Mouse (Mus musculus): ENCODE data around the gene Zbtb4. TPM values are rescaled to one million over a fixed set of nuclear protein-coding genes. Genes with fewer than 3 reads are reported as not detected.

The Zbtb4 gene
- total and polyA plus RNA-seq, 3 experiments, result 2.4 to 2.7 TPM; not detected in 1

DNA sequence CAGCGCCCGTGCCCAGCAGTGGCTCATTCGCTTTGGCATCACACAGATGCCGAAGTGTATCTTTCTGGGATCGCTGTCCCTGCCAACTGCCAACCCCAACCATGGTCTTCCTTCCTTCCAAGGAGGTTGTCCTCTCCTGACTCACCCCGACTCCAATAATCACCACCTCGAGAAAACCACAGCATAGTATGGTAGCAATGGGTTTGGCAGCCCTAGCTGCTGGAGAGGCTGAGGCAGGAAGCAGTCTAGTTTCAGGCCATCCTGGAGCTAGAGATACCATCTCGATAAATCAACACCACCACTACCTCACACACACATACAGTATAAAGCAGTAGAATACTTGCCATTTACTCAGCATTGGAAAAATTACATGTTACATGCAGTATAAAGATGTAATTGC, 53.2 kb downstream of the Zbtb4 start:
- TF ChIP-seq ELF1 (IDR thresholded peaks at IDR 0.05; ENCODE audit: low read depth, low read length), result no peak
- no peak for TF ChIP-seq MEF2A (IDR thresholded peaks at IDR 0.05; ENCODE audit: extremely low read depth, insufficient replicate concordance, low read depth, low read length, poor library complexity, severe bottlenecking)
- TF ChIP-seq GATA1 (IDR thresholded peaks at IDR 0.05; ENCODE audit: low read depth, low read length), result no peak
- TF ChIP-seq MAFK (IDR thresholded peaks at IDR 0.05; ENCODE audit: borderline replicate concordance, low read depth, low read length), result no peak
- TF ChIP-seq JUND (IDR thresholded peaks at IDR 0.05; ENCODE audit: low read depth, low read length), result no peak
- TF ChIP-seq BHLHE40 (IDR thresholded peaks at IDR 0.05; ENCODE audit: borderline replicate concordance, low read depth, low read length), result no peak
- no peak for TF ChIP-seq EP300 (IDR thresholded peaks at IDR 0.05; ENCODE audit: low read depth in 1 of 2, low read length in 2 of 2)
- no peak for TF ChIP-seq MAX (IDR thresholded peaks at IDR 0.05; ENCODE audit: low read length)
- TF ChIP-seq CHD2 (IDR thresholded peaks at IDR 0.05; ENCODE audit: low read length), result no peak
- no peak for TF ChIP-seq MYB (IDR thresholded peaks at IDR 0.05; ENCODE audit: low read depth, low read length)
- TF ChIP-seq NELFE (IDR thresholded peaks at IDR 0.05; ENCODE audit: low read depth, low read length), result no peak
- no peak for TF ChIP-seq ZMIZ1 (IDR thresholded peaks at IDR 0.05; ENCODE audit: low read depth, low read length)
- Histone ChIP-seq H3K4me1 (ENCODE audit: control insufficient read depth in 1 of 2, insufficient read depth in 2 of 2, low read length in 2 of 2) (no peaks in the 10 kb centered on the region), H3K4me3 (ENCODE audit: control insufficient read depth in 1 of 2, insufficient read depth in 1 of 2, low read depth in 2 of 2, low read length in 2 of 2) (no peak overlapping the region), H3K9me3 (replicated peaks; ENCODE audit: insufficient read depth, low read length) (no peaks in the 10 kb centered on the region), H3K79me2 (ENCODE audit: control insufficient read depth, insufficient read depth, low read length, poor library complexity) (no peaks in the 10 kb centered on the region), H3K27ac (ENCODE audit: control insufficient read depth, low read depth, low read length) (no peak overlapping the region), H3K36me3 (ENCODE audit: control insufficient read depth in 1 of 2, insufficient read depth in 2 of 2, low read length in 2 of 2) (no peaks in the 10 kb centered on the region), H3K9ac (ENCODE audit: control insufficient read depth, low read depth, low read length, poor library complexity, severe bottlenecking) (no peak overlapping the region), H3K27me3 (ENCODE audit: control insufficient read depth in 1 of 2, insufficient read depth in 2 of 2, low read length in 2 of 2) (0 out of 4 replicates have a peak, but pooled peaks cover 0 to 2% of the 10 kb centered on the region in 2 experiments)
- DNase-seq (ENCODE audit: low read depth, low spot score), result no peak

DNA sequence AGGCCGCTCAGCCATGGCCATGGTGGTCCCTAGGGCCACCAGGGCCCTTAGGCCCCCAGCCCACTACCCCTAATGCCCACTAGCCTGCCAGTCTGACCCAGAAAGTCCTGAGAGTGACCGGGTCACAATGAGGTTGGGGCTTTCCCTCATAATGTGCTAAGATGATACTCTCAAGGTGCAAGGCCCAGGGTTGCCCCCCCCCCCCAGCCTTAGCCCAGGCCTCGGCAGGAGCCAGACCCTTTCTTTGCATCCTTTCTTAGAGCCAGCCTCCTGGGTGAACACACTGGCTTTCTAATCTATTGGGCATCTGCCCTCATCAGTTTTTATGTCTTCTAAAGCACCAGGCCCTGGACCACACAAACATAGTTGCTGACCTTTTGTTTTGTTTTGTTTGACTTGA, 56.4 kb downstream of the Zbtb4 start, which contains the start of gene Spem1:
Gene Spem1, minus strand, starts transcription at position 101 of the 400 bp plus-strand sequence.
- H3K9ac ChIP-seq (ENCODE audit: control insufficient read depth, low read depth, low read length, poor library complexity, severe bottlenecking), result no peak within 1 kb of the TSS
- no peaks in the 10 kb centered on the region for H3K4me1 ChIP-seq (ENCODE audit: control insufficient read depth in 1 of 2, insufficient read depth in 2 of 2, low read length in 2 of 2)
- TF ChIP-seq TCF12 (IDR thresholded peaks at IDR 0.05; ENCODE audit: low read depth, low read length), result no peak
- no peak for TF ChIP-seq USF2 (IDR thresholded peaks at IDR 0.05; ENCODE audit: borderline replicate concordance in 1 of 2, insufficient read depth in 1 of 2, low read depth in 1 of 2, low read length in 2 of 2)
- no peak for TF ChIP-seq POLR2AphosphoS2 (IDR thresholded peaks at IDR 0.05; ENCODE audit: low read length)
- no peak for TF ChIP-seq EP300 (IDR thresholded peaks at IDR 0.05; ENCODE audit: low read depth in 1 of 2, low read length in 2 of 2)
- no peak for TF ChIP-seq MAFK (IDR thresholded peaks at IDR 0.05; ENCODE audit: borderline replicate concordance, low read depth, low read length)
- no peak for TF ChIP-seq ELF1 (IDR thresholded peaks at IDR 0.05; ENCODE audit: low read depth, low read length)
- no peak for TF ChIP-seq CTCF (IDR thresholded peaks at IDR 0.05 in 2 of 3, conservative IDR thresholded peaks at IDR 0.05 in 1 of 3; ENCODE audit: control insufficient read depth in 1 of 3, insufficient read depth in 1 of 3, low read depth in 2 of 3, low read length in 3 of 3, poor library complexity in 1 of 3, severe bottlenecking in 1 of 3)
- H3K27ac ChIP-seq (ENCODE audit: control insufficient read depth, low read depth, low read length), result no peak within 1 kb of the TSS
- no peaks in the 10 kb centered on the region for H3K36me3 ChIP-seq (ENCODE audit: control insufficient read depth in 1 of 2, insufficient read depth in 2 of 2, low read length in 2 of 2)
- no peaks in the 10 kb centered on the region for H3K79me2 ChIP-seq (ENCODE audit: control insufficient read depth, insufficient read depth, low read length, poor library complexity)
- 0 out of 4 replicates have a peak, but pooled peaks cover 0 to 2% of the 10 kb centered on the region in 2 experiments for H3K27me3 ChIP-seq (ENCODE audit: control insufficient read depth in 1 of 2, insufficient read depth in 2 of 2, low read length in 2 of 2)
- no peaks in the 10 kb centered on the region for H3K9me3 ChIP-seq (replicated peaks; ENCODE audit: insufficient read depth, low read length)
- no peak for DNase-seq (ENCODE audit: low read depth, low spot score)
- H3K4me3 ChIP-seq (ENCODE audit: control insufficient read depth in 1 of 2, insufficient read depth in 1 of 2, low read depth in 2 of 2, low read length in 2 of 2), result no peak within 1 kb of the TSS

All from MEL (cell line).